Mouse (Mus musculus) left cerebral cortex, adult 11 months (tissue): ENCODE measurements around the gene Gli1.
A peak's percentile ranks its signal among the peaks of the same experiment; 100 is the strongest.
"Not testable (repeated sequence)": the region's sequence is repeated elsewhere in the genome, so short reads cannot be mapped to it uniquely, and the experiment has no call there.

ENCODE experiments used
- DNase-seq: peaks from one replicate; pipeline ENCODE4 v3.0.0; 2022; ENCODE audit warnings: low spot score

The Gli1 gene

DNA sequence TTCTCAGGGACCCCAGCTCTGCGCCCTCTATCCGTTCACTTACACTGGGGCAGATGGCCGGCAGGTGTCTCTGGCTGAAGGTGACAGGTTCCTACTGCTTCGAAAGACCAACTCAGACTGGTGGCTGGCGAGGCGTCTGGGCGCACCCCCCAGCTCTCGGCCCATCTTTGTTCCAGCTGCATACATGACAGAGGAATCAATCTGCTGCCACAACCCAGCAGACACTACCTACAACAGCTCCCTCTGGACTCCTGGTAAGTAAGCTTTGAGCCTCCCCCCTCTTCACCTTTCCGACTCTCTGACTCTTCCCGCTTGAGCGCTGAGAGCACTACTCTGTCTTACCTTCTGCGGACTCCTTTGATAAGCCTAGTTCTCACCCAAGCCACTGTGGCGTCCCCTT is 19.6 kb downstream of the Gli1 start:
- DNase-seq: no peak

DNA sequence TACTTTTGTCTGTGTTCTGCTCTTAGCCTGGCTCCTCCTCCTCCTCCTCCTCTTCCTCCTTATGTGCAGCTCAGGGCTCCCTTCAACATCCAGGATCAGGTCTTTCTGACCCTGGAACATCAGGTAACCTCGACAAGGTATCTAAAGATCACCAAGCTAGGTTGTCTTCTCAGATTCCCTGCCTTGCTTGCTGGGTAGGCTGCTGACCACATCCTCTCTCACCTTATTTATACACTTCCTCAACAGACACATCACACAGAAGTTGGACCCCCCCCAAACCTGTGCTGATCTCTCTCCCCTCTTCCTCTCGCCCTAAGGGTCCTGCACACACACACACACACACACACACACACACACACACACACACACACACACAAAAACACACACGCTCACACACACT is 20.2 kb downstream of the Gli1 start, which contains the start of gene Arhgap9:
Gene Arhgap9, plus strand, starts transcription at position 344 of the 400 bp plus-strand sequence.
- no peak for DNase-seq

DNA sequence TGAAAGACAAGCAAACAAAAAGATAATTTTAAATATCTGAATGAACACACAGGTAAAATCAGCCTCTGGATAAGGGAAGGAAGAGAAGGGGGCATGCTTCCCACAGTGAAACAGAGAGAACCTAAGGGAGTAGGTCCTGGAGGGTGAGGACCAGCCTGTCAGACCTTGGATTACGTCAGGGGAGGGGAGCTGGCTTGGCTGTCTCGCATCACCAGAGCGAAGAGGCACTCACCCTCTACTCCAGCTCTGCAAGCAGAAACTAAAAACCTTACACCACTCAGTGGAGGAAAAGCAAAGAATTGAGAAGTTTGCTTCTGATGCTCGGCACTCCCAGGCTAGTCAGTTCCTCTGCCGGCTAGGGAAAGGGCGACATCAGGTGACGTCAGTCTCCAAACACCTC is 21.8 kb downstream of the Gli1 start:
- DNase-seq: no peak

DNA sequence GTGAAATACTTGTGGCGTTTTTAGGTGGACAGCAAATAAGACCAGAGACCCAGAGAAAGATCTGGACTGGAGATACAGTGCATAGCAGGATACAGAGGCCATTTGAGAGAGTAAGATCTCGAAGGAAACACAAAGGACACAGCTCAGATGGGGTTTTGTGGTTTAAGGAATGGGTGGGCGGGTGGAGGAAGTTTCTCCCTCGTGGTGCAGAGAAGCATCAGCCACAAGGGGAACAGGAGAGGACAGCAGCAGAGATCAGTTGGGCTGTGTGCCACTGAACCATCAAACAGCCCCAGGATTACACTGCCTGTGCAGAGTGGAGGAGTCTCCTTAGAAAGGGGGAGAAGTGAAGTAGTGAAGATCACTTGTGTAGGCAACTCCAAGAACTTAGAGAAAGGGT is 23.8 kb downstream of the Gli1 start:
- DNase-seq: no peak

DNA sequence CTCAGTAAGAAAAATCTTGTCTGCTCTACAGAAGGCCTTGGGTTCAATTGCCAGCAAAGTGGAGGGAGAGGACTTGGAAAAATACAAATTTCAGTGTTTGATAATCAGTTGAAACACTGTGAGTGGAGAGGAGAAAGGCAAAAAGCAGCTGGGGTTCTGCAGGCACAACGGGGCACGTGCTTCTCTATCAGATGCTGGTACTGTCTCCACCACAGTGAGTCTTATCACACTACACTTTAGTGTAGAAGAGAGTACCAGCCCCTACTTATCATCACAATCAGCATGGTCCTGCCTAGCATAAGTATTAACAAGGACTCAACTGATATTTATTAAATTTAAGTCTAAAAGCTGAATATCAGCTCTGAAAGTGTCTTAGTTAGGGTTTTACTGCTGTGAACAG is 24.5 kb downstream of the Gli1 start:
- DNase-seq: no peak

DNA sequence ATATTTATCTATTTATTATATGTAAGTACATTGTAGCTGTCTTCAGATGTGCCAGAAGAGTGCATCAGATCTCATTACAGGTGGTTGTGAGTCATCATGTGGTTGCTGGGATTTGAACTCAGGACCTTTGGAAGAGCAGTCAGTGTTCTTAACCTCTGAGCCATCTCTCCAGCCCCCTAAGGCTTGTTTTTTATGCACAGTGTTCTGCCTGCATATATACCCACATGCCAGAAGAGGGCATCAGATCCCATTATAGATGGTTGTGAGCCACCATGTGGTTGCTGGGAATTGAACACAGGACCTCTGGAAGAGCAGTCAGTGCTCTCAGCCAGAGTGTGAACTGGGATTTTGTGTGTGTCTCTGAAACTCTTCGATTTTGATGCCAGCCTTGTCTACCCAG is 26.8 kb downstream of the Gli1 start:
- DNase-seq: not testable (repeated sequence)

DNA sequence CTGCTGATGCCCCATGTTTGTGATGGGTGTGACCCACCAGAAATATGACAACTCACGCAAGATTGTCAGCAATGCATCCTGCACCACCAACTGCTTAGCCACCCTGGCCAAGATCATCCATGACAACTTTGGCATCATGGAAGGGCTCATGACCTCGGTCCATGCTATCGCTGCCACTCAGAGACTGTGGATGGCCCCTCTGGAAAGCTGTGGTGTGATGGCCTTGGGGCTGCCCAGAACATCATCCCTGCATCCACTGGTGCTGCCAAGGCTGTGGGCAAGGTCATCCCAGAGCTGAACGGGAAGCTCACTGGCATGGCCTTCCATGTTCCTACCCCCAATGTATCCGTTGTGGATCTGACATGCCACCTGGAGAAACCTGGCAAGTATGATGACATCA is 28.3 kb downstream of the Gli1 start:
- DNase-seq: not testable (repeated sequence)

DNA sequence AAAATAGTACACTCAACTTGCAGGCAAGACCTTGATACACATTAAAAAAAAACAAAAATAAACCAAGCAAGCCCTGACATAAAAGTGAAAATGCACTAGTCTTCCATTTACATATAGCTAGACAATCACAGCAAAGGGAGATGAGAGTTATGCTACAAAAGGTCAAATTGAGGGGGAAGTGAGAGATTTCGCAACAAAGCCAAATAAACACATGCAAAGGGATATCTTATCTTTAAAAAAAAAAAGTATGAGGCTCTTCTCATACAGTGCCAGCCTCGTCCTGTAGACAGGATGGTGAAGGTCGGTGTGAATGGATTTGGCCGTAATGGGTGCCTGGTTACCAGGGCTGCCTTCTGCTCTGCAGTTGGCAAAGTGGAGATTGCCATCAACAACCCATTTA is 28.9 kb downstream of the Gli1 start:
- DNase-seq: no peak

DNA sequence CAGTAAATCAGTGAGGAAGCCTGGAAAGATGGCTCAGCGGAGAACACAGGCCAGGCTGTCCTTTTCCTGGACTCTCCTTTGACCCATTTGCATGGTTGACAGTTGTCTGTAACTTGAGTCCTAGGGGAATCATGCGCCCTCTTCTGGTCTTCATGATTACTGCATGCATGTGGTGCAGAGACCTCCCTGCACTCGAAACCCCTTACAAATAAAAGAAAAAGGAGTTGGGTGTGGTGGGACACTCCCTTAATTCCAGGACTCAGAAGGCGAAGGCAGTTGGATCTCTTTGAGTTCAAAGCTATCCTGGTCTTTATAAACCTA is 29.5 kb downstream of the Gli1 start:
- DNase-seq: peak; percentile 73

DNA sequence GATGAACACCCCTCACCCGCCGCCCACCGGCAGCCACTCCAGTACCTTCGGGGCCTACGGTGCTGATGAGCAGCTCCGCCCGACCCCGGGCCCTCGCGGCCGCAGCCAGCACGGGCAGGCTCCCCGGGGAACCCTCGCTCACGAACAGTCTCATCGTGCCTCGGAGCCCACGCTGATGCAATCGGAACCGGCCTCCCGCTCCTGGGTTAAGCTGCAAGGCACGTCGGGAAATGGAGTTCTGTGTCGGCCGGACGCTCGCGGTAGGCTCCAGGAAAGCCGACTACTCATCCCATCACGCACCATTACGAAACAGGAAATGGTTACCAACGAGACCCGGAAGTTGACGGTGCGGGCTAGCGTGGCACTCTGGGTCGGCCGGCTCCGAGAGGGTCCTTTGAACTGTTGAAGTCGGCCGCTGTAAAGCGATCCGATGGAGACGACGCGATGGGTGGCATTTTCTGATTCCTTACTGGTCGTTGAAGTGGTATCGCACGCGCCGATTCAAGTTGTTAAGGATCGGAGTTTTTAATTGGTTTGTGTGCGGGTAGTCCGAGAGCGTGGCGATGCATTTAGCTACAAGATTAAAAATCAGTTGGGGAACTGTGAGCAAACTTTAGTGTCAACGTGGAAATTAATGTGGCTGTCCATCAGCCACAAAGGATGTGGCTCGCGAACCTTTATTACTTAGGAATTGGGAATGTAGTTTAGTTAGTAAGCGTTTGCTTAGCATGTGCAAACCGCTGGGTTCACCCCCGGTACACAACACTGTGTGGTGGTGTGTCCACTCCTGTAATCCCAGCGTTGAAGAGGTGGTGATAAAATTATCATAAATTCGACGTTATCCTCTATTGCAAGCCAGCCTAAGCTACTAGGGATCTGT is 30.1 kb downstream of the Gli1 start, which contains the start of gene Mars:
Gene Mars, minus strand, starts transcription at position 311 of the 880 bp plus-strand sequence.
- DNase-seq: peak; percentile 93

DNA sequence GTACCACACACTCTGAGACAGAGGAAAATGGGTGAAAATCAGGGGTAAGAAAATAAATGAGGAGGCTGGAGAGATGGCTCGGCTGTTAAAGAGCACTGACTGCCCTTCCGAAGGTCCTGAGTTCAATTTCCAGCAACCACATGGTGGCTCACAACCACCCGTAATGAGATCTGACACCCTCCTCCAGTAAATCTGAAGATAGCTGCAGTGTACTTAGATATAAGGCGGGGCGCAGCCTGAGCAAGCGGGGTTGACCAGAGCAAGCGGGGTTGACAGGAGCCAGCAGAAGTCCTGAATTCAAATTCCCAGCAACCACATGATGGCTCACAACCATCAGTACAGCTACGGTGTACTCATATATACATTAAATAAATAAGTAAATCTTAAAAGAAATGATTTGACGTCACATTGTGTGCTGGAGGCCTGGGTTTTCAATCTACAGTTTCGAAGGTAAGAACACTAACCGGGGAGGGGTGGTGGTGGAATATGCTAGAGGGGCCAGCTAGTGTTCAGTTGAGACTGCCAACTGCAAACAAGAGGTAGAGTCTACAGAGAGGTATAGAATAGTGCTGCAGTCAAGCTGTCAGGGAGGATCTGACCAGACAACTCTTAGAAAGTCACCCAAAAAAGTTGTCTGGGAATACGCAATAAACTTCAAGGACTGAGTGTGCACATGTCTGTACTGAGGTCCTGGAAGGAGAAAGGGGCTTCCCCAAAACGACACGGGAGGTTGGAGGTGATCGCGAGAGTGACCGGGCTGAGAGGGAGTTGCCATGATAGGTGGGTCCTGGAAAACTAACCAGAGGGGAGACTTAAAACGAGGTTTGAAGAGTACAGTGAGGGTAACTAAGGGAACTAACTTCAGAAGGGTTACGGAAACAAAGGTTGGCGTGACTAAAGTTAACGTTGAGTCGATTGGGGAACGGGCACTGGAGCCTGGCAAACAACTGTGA is 31.0 kb downstream of the Gli1 start:
- DNase-seq: no peak

DNA sequence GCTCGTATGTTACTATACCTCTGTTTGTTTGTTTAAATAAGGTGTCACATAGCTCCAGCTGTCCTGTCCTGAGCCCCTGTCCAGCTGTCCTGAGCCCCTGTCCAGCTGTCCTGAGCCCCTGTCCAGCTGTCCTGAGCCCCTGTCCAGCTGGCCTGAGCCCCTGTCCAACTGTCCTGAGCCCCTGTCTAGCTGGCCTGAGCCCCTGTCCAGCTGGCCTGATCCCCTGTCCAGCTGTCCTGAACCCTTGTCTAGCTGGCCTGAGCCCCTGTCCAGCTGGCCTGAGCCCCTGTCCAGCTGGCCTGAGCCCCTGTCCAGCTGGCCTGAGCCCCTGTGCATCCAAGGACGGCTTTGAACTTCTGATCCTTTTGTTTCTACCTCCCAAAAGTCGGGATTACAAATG is 32.6 kb downstream of the Gli1 start:
- not testable (repeated sequence) for DNase-seq

DNA sequence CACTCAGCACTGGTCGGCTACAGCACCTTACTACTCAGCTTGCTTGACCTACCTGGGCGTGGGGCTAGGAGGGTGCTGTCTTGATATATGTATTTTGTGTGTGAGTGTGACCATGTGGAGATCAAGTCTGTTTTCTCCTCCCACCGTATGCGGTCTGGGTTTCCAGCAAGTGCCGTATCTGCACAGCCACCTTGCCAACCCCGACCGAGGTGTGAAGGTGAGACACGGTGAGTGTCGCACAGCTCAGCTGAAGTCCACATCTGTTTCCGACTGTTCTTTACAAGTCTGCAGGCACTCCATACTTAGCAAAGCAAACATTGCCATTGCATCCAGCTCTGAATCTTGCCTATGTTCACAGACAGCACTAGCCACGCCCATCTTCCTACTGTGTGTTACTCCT is 38.6 kb downstream of the Gli1 start:
- no peak for DNase-seq

DNA sequence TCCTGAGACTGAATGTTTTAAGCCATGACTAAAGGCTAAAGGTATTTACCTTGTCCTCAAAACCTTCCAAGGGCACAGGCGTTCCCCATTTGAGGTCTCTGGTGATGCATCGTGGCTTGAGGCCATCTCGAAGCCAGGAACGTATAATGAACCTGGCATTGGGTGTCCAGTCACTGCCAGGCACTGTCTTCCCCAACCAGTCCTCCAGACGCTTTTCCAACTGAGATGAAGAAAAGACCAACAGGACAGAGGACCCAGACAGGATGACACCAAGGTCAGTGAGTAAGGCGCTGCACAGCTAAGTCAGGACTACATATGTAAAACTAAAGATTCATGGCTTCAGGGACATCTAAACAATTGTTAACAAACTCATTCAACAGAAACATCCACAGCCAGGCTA is 41.4 kb downstream of the Gli1 start:
- no peak for DNase-seq

DNA sequence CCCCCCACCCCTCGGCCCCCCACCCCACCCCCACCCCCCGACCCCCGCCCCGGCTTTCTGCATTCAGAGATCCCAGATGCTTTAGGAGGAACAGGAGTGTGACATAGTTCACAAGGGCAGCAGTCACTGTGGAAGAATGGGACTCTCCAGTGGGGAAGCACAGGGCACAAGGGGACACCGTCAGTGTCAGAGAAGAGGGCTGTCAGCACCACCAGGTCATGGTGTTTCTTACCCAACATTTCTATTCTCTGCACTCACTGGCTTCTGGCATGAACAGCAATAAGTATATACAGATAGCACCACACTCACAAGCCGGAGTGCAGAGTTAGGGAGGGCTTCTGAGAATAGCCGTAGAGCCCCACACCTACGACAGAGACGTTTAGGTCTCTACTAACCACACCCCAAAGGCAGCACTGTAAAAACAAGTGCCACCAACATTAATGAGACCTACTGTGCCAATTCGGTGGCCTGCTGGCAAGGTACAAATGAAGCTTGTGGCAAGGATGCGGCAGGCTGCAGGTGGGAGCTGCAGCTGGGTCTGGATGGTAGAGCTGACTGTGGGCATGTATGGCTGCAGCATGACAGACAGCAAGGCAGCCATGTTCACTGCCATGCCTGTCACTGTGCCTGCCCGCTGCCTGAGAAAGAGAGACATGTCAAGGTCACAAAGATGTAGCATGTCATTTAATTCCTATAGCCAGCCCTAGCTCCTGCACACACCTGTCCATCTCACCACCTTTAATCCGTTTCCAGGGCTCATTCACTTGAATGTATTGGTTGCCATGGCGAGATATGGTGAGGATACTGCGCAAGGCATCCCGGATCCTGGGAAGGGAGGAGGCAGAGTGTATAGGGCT is 44.5 kb downstream of the Gli1 start:
- DNase-seq: no peak

DNA sequence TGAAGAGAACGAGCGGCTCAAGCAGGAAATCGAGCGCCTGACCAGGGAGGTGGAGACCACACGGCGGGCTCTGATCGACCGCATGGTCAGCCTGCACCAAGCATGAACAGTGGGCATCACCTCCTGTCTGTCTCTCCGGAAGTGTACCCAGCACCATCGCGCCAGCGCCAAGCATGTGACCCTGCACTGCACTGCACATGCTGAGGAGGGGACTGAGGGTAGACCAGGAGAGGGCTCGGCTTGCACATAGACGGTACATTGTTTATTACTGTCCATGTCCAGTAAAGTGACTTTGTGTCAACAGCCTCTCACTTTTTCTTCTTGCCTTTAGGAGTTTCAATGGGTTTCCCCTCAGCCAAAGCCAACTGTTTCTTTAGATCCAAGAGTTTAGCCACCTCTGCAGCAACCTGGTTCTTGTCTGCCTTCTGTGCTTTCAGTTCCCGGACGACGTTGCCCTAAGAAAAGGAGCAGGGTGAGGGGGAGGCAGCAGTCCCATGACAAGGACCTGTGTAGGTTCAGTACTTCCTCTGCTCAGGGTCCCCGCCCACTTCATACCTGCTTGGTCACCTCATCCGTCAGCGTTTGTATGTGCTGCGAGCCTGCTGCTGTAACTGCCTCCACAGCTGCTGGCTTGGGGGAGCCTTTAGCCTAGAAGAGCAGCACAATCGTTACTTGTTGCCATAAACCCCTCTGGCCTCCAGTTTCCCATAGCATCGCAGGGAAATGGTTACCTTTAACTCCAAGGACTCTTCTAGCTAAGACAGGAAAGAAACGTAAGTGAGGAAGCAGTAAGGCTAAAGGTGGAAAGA is 45.6 kb downstream of the Gli1 start:
- DNase-seq: no peak

DNA sequence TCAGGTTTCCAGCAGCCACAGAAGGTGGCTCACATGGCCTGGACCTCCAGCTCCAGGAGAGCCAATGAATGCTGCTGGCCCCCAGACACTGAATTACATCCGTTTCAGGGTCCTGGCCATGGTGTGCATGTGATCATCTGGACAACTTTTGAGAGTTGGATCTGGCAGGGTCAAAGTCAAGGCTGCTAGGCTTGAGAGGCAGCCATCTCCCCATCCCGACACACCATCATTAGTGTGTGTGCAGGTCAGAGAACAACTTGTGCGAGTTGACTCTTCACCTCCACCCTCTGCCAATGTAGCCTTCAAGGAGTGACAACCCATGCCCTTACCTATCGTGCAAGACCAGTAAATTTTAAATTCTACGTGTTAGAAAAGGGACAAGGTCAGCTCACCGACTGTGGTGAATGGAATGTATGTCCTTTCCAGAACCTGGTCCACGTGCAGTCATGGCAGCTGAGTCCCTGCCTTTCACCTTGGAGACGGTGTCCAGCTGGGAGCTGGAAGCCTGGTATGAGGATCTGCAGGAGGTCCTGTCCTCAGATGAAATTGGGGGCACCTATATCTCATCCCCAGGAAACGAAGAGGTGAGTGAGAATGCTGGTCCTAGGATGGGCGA is 46.8 kb downstream of the Gli1 start:
- no peak for DNase-seq

DNA sequence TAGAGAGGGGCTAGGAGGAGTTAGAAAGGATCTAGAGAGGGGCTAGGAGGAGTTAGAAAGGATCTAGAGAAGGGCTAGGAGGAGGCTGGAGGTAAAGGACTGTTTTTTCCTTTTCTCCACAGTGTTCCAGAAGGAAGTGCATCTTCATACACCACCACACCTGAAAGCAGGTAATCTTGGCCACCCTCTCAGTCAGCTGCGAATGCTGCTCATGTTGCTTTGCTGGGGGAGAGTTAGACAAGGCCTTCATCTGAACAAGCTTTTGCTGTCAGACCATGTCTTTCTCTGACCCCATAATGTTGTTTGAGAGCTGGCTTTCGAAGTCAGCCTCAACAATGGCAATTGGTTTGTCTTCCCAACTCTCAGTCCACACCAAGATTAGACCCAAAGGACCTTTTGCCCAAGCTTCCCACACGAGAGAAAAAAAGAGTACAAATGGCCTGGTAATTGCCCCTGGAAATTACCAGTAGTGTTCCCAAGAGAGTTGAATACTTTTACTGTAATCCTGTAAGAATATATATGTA is 48.1 kb downstream of the Gli1 start:
- no peak for DNase-seq

DNA sequence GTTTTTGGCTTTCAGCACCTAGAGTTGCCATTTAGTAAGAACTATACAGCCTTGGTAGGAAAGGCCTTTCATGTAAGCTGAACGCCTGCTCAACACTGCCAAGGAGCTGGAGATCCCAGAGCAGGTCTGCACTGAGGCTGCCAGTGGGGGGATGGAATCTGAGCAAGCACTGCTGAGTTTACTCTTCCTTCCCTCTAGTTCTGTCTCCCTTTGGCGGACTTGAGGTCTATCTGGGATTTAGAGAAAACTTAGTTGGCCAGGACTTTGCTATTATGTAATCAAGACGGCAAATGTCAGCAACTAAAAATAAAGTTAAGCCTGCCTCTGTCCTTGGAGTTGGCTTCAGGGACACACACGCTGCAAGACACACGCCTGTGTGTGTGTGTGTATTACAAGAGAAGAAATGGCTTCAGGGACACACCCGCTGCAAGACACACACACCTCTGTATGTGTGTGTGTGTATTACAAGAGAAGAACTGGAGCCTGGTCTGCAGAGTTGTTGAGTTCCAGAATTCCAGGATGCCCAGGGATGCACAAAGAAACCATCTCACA is 48.7 kb downstream of the Gli1 start:
- no peak for DNase-seq
